Comparison of ENCODE assay signal across 15 mouse cellular contexts in the genomic region with DNA sequence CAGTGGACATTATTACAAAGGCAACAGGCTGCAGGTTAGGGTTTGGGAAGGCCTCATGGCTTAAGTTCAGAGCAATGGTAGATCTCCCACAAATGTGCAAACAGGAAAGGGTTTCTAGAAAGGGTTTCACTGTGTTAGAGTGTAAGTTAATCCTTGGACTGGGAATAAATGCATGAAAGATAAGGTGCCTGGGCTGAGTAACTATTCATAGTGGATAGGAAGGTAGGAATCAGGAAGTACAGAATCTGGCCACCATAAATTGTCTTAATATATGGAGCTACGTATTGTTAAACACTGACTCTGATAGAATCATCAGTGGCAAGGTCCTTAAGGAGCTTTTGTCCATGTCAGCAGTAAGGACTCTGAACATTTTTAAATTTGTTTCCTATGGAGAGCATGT.
"Had no signal": no experiment of that assay in that cellular context is flagged by ENCODE, and none has a peak within 500 bp of the region (broad histone marks: within the 10 kb centered on the region; RNA-seq: fewer than 3 reads in every experiment).

No protein-coding gene starts in this region.

- H3K4me3 ChIP-seq: neural tube, embryonic 15.5 days; stomach, embryonic 15.5 days had no signal

- H3K4me2 ChIP-seq: neural tube, embryonic 15.5 days; stomach, embryonic 15.5 days had no signal

- H3K27me3 ChIP-seq: neural tube, embryonic 15.5 days; stomach, embryonic 15.5 days had no signal

- H3K9ac ChIP-seq: neural tube, embryonic 15.5 days; stomach, embryonic 15.5 days had no signal

- H3K27ac ChIP-seq: neural tube, embryonic 15.5 days; stomach, embryonic 15.5 days; stomach, postnatal 0 days had no signal

- DNase-seq: retina, postnatal 1 day; right cerebral cortex, adult 18-20 months; right cerebral cortex, postnatal 14 days; right cerebral cortex, postnatal 25 days; right cerebral cortex, postnatal 4 days; spleen, adult 18-20 months; thymus, adult 18-20 months; thymus, adult 2 months; thymus, postnatal 14 days; thymus, postnatal 25 days; thymus, postnatal 36 days; thymus, postnatal 4 days had no signal

- H3K4me1 ChIP-seq: stomach, embryonic 15.5 days had no signal

- H3K9me3 ChIP-seq: neural tube, embryonic 15.5 days; stomach, embryonic 15.5 days had no signal

- H3K36me3 ChIP-seq: neural tube, embryonic 15.5 days; stomach, embryonic 15.5 days had no signal
